Mouse (Mus musculus) urinary bladder, postnatal 14 days (tissue): ENCODE data around the gene Eif4e1b.

ENCODE experiments used
- DNase-seq: peaks from one replicate; pipeline ENCODE4 v3.0.0; 2021; ENCODE audit warnings: low spot score

Gene Eif4e1b

DNA sequence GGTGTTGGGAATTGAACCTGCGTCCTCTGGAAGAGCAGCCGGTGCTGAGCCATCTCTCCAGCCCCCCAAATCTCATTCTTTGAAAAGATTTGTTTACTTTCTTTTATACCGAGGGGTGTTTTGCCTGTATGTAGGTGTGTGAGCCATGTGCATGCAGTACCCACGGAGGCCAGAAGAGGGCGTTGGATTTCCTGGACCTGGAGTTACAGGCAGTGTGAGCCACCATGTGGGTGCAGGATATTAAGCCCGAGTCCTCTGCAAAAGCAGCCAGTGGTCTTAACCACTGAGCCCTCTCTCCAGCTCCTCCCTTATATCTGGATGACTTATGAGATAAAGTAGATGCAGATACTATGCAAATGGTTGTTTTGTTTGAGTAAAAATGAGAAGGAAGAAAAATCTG, 19.2 kb downstream of the Eif4e1b start:
- DNase-seq: no peak

DNA sequence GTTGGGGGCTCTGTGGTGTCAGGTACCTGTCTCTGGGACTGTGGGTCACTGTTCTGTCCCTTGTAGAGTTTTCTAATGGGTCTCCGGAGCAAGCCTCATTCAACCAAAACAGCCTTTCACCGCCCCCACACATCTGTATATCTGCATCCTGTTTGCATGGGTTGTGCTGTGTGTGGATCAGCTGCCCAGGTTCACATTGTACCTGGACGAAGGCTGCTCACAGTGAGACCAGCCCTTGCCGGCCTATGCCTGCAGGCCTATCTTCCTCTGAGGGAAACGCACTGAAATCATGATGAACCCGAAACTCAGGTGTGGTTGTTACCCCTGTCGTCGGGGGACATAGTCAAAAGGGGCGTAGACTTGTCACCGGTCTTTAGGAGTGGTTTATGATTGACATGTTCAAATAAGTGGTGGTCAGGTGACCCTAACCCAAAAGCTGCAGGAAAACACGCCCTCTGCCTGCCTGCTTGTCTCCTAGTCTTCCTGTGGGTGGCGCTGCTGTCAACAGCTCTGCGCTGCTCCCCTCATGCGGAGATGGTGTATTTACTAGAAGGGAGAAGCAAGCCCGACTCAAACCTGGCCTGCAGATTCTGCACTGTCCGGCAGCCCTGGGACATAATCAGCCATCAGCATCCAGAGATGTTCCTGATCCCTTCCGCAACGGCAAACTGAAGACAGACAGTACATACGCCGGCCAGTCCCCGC, 21.5 kb downstream of the Eif4e1b start:
- DNase-seq: no peak

DNA sequence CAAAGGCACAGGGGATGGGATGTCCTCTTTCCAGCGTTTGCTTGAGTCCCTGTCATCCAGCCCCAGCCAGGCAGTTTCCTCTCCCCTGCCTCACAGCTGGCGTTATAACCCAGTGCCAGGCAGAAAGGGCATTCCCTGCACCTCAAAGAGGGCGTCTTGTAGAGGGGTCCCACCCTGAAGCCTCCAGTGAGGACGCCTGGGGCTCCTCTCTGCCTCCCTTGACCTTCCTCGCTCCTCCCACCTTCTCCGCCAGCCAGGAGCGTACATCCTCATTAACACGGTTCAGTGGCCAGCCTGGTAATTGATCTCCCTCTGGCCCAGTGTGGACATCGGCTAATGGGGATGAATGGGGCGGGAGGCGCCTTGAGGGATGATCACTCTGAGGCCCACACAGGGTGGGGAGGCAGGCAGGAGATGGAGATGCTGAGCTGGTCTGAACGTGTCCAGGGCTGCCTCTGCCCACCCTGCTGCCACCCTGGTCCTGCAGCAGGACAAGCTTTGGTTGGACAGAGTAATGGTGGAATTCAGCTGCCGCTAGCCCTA, 22.7 kb downstream of the Eif4e1b start:
- DNase-seq: no peak

- no peak for DNase-seq
Observed at GRCm38 (mm10) chr13:54808067-54808466, 24.3 kb downstream of the Eif4e1b start.

DNA sequence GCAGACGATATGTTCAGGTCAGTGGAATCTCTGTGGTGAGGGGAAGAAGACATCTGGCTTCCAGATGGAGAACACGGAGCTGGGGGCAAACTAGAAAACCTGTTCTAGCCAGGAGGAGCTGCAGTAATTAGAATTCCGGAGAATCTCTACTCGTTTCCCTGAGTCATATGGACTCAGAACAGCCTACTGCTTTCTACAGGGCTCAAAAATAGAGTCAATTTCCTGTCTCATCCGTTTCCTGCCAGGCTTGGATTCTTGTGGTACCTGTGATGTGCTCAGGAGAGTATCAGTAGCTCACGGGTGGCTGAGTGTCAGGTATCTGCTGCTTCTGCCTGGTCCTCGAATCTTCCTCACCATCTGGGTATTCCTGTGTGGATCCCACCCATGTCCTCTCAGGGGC, 27.7 kb downstream of the Eif4e1b start:
- no peak for DNase-seq

GRCm38 (mm10) chr13:54813381-54813780, 29.6 kb downstream of the Eif4e1b start:
- no peak for DNase-seq

- no peak for DNase-seq
Observed at GRCm38 (mm10) chr13:54818399-54819254, 34.8 kb downstream of the Eif4e1b start.

- no peak for DNase-seq
Observed at GRCm38 (mm10) chr13:54821106-54821505, 37.3 kb downstream of the Eif4e1b start.

GRCm38 (mm10) chr13:54821931-54822330, 38.1 kb downstream of the Eif4e1b start:
- DNase-seq: no peak

DNA sequence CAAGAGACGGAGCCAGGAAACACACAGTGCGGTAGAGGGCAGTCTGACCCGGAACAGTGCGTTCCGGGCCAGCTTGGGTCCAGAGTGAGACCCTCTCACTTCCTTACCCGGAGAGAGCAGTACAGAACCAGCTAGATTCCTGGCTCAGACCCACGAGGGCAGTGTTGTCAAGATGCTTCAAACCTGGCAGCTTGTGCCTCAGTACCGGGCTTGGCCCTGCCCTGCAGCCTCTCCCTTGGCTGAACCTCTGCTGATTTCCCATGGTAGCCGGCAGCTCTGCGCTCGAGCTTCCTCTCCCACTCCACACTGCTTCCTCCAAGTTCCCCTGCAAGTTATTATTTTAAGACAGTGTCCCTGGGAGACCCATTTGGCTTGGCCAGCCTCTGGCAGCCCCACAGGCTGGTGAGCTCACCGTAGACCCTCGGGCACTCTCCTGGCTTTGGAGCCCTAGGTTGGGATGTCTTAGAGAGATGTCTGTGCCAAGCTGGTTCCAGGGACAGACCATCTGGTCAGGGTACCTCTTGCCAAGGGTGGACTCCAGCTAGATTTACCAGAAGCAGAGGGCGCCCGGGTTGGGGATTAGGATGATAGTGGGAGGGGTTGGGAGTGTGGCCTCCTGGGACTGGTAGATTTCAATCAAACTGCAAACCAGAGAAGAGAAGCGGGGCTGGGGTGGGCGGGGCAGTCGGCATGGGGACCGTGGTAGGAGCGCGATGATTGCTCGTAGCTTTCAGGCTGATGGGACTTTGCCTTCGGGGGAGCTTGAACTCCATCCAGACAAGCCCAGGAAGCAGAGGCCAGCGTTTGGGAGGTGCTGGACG, 40.5 kb downstream of the Eif4e1b start:
- DNase-seq: peak; percentile 9

DNA sequence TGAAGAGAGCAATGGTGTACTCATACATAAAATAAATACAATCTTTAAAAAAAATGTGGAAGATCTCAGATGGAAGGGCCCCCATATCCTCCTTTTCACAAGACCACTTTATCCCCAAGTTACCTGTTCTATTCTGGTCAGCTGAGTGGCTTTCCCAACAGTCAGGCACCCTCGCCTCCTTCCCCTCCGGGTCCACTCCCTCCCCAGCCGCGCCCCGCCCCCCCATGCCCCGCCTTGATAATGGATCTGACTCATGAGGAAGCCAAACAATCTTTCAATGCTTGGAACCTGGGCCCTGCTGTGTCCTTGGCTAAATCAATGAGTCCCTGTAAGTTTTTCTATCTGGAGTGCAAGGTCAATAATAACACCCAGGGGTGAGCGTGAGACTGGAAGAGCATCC, 44.2 kb downstream of the Eif4e1b start:
- no peak for DNase-seq

DNA sequence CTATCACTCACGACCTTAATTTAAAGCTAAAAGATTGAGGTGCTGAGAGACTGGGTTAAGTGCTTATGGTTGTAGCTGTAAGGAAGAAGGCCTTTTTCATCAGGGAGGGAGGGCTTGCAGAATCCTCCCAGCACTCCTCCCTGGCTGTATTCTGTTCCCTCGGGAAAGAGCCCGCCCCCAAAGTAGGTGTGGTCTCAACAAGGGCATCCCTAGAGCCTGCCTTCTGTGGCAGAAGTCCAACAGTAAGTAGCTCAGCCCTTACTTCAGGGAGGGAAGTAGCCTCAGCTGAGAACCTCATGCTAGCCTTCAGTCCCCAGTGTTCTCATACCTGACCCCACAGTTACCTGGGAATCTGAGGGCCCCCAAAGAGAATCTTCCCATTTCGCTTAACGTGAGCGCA, 44.7 kb downstream of the Eif4e1b start:
- no peak for DNase-seq

GRCm38 (mm10) chr13:54829450-54829849, 45.7 kb downstream of the Eif4e1b start:
- DNase-seq: peak; percentile 7

- no peak for DNase-seq
Observed at GRCm38 (mm10) chr13:54836351-54837030, 52.7 kb downstream of the Eif4e1b start.

- no peak for DNase-seq
Observed at GRCm38 (mm10) chr13:54837061-54837460, 53.3 kb downstream of the Eif4e1b start.

- DNase-seq: no peak
Observed at GRCm38 (mm10) chr13:54837471-54837889, 53.7 kb downstream of the Eif4e1b start.
